Mouse (Mus musculus): ENCODE measurements around the gene C1galt1.

Gene C1galt1

DNA sequence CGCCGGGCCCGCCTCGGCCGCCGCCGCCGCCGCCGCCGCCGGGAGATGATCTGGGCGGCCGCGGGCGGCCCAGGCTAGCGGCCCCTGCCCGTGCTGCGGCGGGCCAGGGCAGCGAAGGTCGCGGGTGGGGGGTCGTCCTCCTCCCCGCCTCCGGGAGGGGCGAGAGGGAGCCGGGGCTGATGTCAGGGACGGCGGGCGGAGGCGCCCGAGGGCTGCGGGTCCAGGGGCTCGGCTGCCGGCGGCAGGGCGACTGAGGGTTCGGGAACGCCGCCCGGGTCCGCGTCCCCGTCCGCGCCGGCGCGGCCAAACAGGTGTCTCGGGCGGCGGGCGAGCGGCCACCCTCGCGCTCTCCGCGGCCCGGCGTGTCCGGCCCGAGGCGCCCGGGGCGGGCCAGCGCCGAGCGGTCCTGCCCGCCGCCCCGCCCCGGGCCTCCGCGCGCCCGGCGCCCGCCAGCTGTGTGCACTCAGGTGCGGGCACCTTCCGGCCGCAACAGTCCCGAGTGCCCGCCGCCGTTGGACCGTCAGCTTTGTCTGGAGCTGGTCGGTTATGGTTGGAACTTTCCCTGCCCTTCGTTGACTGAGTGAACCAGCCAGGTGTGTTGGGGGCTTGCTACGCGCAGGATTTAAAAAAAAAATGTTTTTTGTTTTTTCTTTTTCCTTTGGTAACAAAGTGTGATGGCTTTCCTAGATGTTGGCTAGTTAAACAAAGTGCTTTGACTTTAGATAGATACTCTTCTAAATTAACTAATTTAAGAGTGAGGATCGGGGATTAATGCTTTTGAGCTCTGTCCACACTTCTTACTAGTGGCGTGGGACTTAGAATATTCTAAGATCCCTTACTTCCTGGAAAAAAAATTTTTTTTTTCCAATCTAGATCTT lies at the start of gene C1galt1:
C1galt1 (plus strand) TSS at position 41 of the 878 bp plus-strand sequence.
- peak; percentile 70 for DNase-seq (ENCODE audit: low read depth)

DNA sequence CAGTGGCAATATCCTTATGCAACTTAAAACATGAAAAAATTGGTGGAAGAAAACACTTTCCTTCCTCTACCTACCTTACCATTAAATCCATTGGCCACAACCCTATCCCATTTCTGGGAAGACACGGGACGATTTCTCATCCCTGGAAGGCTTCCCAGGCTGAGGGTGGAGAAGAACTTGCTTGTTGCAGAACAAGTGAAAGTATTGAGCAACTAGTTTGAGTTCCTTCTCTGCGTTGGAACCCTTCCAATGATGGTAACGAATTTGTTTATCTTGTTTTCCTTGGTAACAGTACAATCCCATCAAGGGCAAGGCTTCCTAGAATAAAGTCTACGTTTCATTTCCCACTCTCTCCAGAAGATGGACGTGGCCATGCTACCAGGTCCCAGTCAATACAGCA lies 44.7 kb upstream of the C1galt1 start:
- DNase-seq (ENCODE audit: low read depth), result no peak

DNA sequence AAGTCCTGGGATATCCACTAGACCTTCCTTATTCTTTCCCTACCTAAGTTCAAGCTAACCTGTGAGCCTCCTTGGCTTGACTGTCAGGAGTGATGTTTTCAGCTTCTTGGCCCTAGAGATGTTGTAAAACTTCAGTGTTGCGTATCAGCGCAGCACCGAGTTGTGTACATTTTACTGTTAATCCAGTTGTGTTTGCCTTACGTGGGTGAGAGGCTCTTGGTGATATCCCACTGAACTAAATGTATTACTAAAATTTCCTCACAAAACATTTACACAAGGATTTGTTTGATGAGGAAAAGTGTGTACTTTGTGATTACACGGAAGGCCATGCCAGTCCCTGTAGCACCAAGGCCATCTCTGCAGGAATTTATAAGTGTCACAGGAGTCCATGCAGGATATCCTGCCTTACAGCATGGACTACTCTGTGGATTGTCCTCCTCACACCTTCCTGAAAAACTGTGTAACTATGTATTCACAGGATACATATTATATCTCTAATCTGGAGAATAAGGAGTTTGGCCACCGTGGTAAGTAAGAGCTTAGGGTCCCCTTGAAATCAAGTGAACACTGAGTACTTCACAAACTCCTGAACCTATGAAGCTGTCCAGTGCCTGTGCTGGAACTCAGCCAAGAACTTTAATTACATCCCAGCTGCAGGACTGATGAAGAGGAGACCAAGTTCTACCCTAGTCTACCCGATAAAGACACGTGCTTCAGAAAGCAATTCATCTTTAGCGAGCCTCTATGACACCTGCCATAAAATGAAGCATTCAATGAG lies 40.7 kb upstream of the C1galt1 start:
- DNase-seq (ENCODE audit: low read depth), result no peak

DNA sequence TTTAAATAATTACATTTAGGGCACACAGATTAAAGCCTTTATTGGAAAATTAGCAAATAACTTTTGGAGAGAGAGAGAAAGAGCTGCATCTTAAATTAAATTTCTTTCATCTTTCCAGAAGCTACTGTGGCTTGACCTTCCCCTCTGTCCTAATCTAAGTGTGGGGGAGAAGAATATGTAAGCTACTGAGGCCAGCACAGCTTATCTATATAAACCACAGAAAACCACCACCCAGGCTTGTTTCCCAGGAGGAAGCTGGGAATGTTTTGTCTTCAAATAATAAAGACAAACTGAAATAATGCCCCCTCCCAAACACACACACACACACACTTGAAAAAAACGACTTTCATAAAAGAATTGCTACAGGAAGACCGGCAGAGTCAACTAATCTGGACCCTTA lies 30.5 kb upstream of the C1galt1 start:
- DNase-seq (ENCODE audit: low read depth), result no peak

DNA sequence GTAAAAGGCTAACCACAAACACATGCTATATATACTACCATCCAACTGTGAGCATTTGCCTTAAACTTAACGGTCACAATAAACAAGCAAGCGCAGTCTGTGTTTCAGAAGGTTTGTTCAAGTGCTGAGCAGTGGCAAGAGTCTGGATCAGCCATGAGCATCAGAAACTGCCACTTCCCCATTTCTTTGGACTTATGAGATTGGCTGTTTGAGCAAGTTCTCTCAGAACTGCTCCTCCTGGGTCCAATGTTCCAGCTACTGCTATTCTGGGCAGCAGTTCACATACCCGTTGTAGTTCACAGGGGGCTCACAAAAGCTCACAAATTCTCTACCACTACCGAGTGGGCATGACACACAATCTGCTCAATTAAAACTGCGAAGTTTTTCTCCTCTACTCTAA lies 28.4 kb upstream of the C1galt1 start:
- no peak for DNase-seq (ENCODE audit: low read depth)

DNA sequence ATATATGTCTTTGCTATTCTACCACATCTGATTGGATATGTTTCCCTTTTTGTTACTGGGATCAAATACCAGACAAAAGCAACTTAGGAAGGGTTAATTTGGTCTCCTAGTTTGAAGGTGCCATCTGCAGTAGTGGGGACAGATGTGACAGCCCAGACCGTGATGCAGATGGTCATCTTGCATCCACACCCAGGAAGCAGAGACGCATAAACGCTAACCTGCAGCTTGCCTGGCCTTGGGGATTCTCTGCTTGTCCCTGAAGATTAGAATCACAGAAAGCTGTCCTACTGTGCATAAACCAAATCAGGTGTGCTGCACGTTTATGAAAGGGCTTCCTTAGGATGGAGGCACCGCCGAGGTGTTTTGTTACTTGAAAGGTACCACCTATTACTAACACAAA lies 22.0 kb upstream of the C1galt1 start:
- DNase-seq (ENCODE audit: low read depth), result no peak

DNA sequence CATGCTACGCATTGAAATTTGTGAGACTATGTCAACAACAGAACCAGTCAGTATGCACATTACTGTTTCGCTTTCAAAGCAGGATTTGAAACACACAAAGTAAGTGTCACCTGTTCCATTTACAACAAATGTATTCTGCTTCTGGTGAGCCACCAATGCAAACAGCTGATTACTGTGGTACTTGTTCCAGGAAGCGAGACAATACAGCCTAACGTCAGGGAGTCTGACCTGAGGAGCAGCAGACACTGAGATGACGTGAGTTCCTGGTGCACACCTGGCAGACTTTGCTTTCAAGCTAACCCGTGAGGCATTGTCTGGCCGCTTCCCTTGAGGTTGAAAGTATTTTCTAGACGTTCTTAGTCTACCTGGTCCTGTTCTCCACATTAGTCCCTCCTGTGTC lies 13.8 kb upstream of the C1galt1 start:
- peak; percentile 13 for DNase-seq (ENCODE audit: low read depth)

DNA sequence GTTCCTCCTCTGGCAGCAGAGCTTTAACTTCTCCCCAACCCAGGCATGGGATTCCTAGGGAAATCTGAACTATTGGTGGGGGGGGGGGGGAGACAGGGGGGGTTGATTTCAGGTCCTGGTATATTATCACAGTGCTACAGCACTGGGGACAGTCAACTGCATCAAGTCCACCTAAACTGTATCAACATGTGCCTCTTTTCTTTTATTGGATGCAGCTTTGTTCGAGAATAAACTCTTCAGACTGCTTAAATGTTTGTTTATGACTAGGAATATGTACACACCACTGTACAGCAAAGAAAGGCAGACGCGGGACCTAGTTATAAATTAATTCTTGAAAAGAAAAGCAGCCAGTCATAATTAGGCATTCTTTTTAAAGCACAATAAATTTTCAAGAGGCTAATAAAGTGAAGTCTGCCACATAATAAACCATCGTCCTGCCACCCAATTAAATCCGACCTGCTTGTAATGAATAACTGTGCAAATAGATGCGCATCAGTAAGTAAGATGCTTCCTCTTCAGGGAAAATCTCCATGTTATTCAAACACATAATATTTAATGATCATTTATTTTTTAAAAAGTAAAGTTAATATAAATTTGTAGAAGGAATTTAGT lies 12.0 kb upstream of the C1galt1 start:
- no peak for DNase-seq (ENCODE audit: low read depth)

DNA sequence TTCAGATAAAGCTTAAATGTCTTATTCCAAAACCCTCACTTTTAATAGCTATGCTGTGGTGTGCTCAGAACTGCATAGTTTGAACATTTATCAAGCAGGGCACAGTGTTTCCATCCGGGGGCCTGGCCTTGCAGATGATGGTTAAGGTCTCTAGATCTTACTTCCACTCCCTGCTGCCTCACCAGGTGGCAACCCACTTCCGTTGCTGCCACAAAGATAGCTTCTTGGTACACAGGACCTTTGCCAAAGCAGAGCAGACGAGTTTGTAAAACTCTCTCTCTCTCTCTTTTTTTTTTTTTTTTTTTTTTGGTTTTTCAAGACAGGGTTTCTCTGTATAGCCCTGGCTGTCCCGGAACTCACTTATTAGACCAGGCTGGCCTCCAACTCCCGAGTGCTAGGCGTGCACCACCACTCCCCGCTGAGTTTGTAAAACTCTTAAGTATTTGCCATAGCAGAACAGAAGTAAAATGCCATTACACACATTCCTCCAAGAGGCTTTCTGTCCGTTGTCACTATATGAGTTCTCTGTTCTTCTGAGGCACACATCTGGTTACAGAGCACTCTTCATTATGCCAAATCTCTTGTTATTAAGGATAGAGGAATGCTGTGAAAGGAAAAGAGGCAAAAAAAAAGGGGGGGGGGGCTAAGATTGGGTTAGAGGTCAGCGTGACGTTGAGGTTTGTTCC lies 773 bp upstream of the C1galt1 start:
- DNase-seq (ENCODE audit: low read depth), result peak; percentile 80

DNA sequence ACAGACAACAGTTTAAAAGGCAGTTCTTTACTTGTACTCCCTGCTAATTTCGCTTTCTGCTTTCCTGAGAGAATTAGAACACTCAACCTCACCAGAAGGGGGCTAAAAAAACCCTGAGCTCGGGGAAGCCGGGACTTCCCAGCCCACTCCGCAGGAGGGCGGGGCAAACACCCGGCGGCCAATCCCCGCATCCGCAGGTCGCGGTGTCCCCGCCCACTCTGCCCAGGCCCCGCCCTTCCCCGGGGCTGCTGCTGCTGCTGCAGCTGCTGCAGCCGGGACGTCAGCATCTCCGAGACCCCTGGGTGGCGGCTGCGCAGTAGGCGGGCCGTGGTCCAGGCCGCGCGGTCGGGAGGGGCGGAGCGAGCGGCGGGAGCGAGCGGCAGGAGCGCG lies 235 bp upstream of the C1galt1 start:
- peak; percentile 98 for DNase-seq (ENCODE audit: low read depth)

DNA sequence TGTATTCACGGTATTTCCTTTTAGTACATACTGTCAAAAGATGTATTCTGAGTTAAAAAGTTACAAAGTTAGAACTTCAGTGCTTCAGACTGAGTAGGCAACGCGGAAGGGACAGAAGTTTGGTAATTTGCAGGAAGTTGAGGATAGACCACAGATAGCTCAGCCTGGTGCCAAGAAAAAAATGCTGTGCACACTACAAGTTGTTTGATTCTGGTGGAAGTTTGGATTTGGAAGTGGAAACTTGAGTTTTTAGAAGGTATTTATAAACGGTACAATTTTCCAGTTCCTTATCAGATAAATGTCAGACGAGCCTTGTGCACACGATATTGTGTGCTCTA lies 1.0 kb downstream of the C1galt1 start:
- no peak for DNase-seq (ENCODE audit: low read depth)

DNA sequence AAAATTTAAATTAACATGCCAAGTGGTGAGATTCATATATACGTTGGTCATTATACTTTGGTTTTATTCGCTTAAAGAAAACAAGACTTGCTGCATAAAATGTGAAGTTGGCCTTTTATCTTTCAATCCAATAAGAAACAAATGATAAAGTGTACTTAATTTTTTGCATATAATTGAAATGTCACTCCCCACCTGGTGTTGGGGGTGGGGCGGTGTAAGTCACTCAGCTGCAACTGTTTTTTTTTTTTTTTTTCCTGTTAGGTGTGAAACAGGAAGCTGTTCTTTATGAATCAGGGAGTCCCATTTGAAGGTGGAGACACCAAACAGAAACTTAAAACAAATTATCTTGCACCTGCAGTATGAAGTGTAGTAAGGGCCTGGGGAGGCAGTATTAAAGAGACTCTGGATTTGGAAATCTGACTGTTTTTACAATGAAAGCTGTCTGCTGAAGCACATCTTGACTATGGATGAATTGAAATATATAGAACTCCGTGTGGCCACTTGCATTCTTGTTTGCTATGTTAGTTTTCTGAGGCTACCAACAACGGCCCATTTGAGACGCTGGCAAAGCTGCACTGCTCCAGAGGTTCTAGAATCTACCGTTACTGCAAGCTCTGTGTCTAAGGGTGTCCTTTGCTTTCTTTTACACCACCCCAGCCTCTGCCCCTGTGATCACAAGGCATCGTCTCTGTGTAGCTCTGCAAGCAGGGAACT lies 2.2 kb downstream of the C1galt1 start:
- peak; percentile 78 for DNase-seq (ENCODE audit: low read depth)

DNA sequence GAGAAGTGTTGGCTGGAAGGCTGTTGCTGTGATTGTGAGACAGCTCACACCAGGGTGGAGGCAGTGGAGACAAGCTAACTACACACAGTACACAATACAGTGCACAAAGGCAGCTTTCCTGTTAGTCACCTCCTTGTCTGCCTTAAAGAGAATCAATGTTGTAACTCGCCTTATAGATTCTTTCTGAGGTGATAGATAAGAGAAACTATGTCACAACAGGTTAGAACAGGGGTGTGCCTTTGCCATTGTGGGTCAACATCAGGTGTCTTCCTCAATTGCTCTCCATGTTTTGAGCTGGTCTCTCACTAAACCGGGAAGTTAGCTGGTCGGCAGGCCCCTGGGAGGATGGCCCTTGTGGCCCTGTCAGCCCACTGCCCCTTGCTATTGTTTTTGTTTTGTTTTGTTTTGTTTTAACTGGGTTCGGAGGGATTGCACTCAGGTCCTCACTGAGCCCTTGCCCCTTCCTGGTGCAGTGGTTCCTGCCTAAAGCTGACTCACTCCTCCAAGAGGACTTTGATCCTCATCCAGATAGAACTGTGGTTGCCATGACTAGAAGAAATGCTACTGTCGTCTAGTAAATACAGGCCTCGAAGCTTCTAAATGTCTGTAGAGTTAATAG lies 3.4 kb downstream of the C1galt1 start:
- DNase-seq (ENCODE audit: low read depth), result peak; percentile 35

DNA sequence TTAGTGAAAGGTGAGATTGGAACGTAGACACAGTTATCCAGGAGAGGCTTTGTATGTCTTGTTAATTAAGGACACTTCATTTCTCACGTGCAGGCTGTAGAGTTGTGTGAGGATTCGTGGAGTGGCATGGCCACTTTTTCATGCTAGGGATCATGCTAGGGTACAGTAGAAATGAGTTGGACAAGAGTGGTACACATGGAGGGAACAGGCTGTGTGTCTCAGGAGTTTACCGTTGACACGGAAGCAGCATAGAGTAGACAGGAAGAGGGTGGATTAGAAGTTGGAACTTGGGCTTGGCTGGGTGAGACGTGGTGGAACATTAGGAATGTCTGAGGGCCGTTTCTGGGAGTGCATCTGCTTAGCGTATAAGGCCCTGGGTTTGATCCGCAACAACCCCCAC lies 4.1 kb downstream of the C1galt1 start:
- no peak for DNase-seq (ENCODE audit: low read depth)

DNA sequence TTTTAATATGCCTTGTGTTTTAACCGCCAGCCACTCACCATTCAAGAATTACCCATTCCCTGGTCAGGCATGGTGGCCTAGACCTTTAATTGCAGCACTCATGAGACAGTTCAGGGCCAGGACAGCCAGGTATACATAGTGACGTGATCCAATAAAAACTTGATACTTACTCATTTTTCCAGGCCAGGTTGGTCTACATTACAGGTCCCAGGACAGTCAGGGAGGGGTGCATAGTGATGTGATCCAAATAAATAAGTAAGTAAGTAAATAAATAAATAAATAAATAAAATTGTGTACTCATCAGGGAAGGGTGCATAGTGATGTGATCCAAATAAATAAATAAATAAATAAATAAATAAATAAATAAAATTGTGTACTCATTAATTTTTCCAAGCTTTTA lies 6.4 kb downstream of the C1galt1 start:
- DNase-seq (ENCODE audit: low read depth), result no peak

DNA sequence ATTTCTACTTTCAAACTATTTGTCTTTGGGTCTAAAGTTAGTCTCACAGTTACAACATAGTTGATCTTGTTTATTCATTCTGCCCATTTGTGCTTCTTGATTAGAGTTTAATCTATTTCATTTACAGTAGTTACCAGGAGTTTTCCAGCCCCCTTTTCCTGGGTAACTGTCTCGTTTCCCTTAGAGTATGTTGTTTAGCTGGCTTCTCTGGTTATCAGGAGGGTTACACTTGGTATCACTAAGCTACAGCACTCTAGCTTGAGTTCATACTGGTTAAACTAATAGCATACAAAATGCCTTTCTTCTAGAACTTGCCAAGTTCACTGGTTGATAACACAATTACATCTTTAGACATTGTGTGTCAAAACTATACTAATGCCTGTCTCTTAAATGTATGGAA lies 8.3 kb downstream of the C1galt1 start:
- DNase-seq (ENCODE audit: low read depth), result no peak

DNA sequence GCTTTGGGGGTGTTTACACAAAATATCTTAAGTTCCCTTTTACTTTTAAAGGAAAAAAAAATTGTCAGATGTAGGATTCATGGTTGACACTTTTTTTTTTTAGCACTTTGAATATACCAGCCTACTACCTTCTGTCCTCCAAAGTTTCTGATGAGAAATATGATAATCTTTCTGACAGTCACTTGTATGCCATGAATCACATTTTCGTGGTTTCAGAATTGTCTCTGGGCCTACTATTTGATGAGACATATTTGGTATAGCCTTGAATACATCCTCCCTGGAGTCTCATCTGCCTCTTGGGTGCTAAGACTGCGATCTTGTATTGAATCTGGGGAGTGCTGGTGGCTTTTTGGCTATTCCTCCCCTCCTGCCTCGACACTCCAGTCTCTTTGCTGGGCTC lies 8.8 kb downstream of the C1galt1 start:
- DNase-seq (ENCODE audit: low read depth), result no peak

DNA sequence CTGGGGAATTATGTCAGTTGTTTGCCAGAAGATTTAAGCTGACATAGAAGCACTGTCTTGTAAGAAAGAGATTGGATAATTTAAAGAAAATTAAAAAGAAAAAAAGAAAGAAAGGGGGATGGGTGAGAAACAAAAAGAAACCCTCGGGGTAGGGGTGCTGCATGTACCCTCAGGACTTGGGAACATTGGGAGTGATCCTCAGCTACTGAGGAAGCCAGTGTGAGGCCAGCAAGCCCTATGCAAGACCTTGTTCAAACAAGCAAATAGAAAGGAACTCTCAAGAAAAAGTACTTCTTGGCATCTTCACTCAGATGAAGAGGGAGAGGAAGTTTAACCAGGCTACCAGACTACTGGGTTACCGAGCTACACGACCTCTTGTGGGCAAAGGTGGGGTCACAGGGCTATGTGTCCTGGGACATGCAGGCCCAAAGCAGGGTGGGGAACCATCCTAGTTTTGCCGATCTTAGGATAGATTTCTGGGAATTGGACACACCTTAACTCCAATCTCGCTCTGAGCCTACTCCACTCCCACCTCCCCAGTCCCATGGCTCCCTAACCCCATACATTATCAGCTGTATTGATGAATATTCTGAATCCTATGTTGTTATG lies 12.1 kb downstream of the C1galt1 start:
- DNase-seq (ENCODE audit: low read depth), result peak; percentile 59

DNA sequence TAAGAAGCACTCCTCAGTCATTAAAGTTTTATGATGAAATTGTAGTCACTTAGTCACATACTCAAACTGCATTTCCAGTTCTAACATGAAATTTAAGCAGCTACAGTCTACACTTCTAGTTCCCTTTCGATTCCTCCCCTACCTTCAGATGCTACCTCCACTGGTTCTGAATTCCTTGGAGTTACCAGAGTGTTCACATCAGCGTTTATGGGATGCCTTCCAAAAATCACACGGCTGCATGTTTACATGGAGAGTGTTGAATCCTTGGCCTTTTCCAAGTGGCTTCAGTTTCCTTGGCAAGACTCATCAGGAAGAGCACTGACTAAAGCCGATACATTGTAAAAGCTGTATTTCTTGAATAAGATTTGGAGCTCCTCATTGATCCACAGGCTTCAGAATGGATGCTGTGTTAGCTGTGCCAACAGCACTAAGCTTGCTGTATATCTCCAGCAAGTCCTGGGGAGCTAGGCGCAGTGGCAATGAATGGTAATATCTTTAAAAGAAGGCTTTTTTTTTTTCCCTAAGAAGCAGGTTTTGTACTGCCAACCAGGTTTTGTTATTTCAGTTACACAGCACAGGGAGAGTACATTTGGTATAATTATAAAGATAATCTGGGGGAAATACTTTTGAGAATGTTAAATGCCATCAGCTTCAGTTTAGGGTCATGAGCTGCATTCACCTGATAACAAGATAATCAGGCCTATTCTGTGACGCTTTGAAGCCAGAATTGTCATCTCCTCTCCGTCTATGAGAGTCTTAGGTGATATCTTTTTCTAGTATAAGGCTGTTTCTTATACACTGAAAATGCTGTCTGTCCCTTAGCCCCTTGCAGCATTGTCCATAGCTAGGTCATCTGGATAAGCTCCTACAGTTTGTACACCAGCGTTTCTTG lies 13.0 kb downstream of the C1galt1 start:
- no peak for DNase-seq (ENCODE audit: low read depth)

DNA sequence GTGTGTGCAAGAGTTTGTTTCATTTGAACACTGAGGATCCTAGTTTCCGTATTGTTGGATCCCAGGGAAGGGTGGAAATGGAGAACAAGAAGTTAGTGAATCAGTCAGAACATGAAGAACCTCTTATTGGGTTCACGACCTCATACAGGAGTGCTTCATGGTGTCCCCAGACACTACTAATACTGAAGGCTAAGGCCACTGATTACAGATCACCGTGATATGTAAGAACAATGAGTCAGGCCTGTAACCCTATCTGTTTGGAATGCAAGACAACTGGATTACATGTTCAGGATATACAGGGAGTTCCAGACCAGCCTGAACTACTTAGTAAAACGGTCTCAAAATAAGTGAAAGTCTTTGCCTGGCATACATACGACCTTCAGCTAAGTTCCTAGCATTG lies 13.9 kb downstream of the C1galt1 start:
- no peak for DNase-seq (ENCODE audit: low read depth)
